Mouse (Mus musculus) lung, embryonic 15.5 days (tissue): ENCODE measurements around the gene Optc. TPM values are rescaled to one million over a fixed set of nuclear protein-coding genes. Genes with fewer than 3 reads are reported as not detected.

Source experiments
- ATAC-seq: fragments of 200-750 bp; cut with Nextera tagmentation; 2 replicates; pipeline ENCODE4 v1.8.0; 2017; ENCODE audit warnings: moderate number of reproducible peaks, borderline replicate concordance; ENCODE audit not compliant: low FRiP score, low TSS enrichment; ENCODE audit errors: extremely low read depth
- H3K27ac ChIP-seq: fragments of 300-500 bp; sonication (generic); 2 replicates; pipeline ENCODE4 v1.5.1; 2015; ENCODE audit warnings: moderate library complexity, mild to moderate bottlenecking, inconsistent platforms
- H3K27me3 ChIP-seq: fragments of 300-500 bp; sonication (generic); 2 replicates; pipeline ENCODE4 v1.6.1; 2015; ENCODE audit warnings: inconsistent platforms
- H3K36me3 ChIP-seq: fragments of 300-500 bp; sonication (generic); 2 replicates; pipeline ENCODE4 v1.6.1; 2015; ENCODE audit warnings: inconsistent platforms
- H3K4me1 ChIP-seq: fragments of 300-500 bp; sonication (generic); 2 replicates; pipeline ENCODE4 v1.6.1; 2015; ENCODE audit warnings: inconsistent platforms
- H3K4me2 ChIP-seq: fragments of 300-500 bp; sonication (generic); 2 replicates; pipeline ENCODE4 v1.6.1; 2015; ENCODE audit warnings: inconsistent platforms, mild to moderate bottlenecking, moderate library complexity
- H3K4me3 ChIP-seq: fragments of 300-500 bp; sonication (generic); 2 replicates; pipeline ENCODE4 v1.5.1; 2015; ENCODE audit warnings: mild to moderate bottlenecking, inconsistent platforms
- H3K9ac ChIP-seq: fragments of 300-500 bp; sonication (generic); 2 replicates; pipeline ENCODE4 v1.6.1; 2015; ENCODE audit warnings: inconsistent platforms
- H3K9me3 ChIP-seq: fragments of 300-500 bp; sonication (generic); 2 replicates; pipeline ENCODE4 v1.6.1; 2016; ENCODE audit warnings: inconsistent platforms
- WGBS: fragments of 180-500 bp; shearing (Covaris S2); methylation state at CpG from one replicate; pipeline ENCODE4 v1.1.7; 2015; 5-methylcytosine and 5-hydroxymethylcytosine counted together
- polyA plus RNA-seq: library from polyadenylated mRNA; unstranded; fragments of >200 nt; fragmentation: Nextera tagmentation; extraction: Ambion mirVana; gene quantifications from 2 replicates; pipeline ENCODE4 v1.2.1, GENCODE M21; 2015

Optc gene
- polyA plus RNA-seq, 1 experiment from 2014 or later, result 0.81 TPM

DNA sequence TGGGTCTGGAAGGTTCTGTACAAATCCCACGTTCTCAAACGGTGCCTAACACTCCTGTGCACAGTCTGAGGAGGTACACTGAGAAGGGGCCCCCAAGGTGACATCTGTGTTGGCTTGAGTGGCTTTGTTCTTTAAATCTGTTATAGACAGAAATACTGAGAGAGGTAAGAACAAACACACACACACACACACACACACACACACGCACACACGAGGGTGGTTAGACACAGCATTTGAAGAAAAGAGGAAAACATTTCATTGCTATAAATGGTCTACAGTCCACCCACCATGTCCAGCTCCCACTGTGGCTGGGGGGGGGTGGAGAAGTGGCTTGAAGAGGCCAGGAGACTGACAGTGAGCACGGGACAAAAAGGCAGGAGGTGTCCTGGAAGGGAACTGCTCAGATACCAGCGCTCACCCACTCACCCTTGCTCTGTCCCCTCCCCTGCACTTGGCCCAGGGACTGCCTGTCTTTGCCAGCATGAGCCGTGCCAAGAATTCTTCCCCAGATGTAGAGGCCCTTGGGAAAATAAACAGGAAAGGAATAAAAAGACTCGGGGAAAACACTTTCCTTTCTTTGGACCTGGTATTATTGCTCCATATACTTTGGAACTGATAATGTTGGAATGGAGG, 8.0 kb upstream of the Optc start:
- WGBS, result 19% methylated on average over 8 of the region's 8 CpGs
- 0 out of 2 replicates have a peak overlapping the region, but pooled peaks have one; percentile 0 for H3K9ac ChIP-seq

DNA sequence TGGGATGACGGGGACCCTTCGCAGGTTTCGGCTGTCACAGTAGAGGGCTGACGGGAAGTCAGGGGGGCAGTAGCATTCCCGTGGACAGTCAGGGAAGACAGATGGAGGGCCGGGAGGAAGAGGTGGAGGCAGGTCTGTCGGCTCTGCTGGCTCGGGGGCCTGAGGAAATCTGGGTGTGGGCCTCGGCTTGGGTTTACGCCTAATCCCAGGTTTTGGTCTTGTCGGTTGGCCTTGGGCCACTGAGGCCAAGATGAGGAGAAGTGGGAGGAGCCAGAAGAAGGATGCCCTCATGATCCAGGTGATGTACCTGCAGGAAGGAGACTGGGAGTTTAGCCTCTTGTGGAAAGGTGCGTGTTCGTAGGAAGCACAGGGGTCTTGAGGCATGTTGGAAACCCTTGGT, 7.3 kb upstream of the Optc start:
- Histone ChIP-seq H3K4me3 (no peak overlapping the region), H3K27ac (no peak overlapping the region), H3K4me2 (no peak overlapping the region), H3K36me3 (0 out of 2 replicates have a peak, but pooled peaks cover 3% of the 10 kb centered on the region), H3K9ac (no peak overlapping the region), H3K4me1 (peaks cover 71% of the 10 kb centered on the region), H3K27me3 (no peaks in the 10 kb centered on the region), H3K9me3 (no peaks in the 10 kb centered on the region)
- no peak for ATAC-seq
- 75% methylated on average over 13 of the region's 13 CpGs for WGBS

More for the DNA sequence above, 8.0 kb upstream of the Optc start:
- Histone ChIP-seq H3K4me3 (no peak overlapping the region), H3K36me3 (0 out of 2 replicates have a peak, but pooled peaks cover 3% of the 10 kb centered on the region), H3K9me3 (no peaks in the 10 kb centered on the region), H3K4me2 (peak overlapping the region; percentile 38), H3K27ac (peak overlapping the region; percentile 95), H3K27me3 (no peaks in the 10 kb centered on the region), H3K4me1 (peaks cover 72% of the 10 kb centered on the region)
- peak; percentile 83 for ATAC-seq

DNA sequence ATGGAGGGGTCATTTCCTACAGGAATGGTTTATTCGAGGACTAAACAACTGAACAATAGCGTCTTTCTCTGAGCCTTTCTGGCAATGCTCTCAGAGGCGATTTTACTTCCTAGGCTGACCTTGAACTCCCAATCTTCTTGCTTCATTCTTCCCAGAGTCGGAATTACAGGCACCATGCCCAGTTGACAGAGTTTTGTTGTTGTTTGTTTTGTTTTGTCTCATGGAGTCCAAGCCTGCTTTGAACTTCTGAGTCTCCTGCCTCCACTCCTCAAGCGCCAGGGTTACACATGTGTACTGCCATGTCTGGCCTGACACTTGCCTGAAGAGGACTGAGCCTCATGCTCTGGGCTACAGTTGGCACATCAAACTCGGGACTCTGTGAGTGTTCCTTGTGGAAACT, 5.2 kb upstream of the Optc start:
- 59% methylated on average over 6 of the region's 6 CpGs for WGBS
- H3K9ac ChIP-seq, result no peak overlapping the region
- H3K27ac ChIP-seq, result no peak overlapping the region

DNA sequence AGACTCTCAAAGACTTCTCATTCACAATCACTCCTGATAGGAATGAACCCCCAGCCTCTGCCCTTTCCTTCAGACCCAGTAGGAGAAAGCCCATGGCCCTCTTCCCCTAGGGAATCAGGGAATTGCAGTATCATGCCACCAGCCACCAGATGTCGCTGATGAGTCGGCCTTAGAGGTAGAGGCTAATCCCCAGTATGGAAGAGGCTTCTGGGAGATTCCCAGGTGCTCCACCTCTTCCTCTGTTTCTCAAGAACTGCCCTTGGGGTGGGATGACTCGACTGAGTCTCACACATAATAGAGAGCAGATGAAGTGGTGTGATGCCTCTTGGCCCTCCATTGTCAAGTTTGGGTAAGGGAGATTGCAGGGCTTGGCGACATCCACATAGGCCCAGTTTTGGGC, 3.7 kb upstream of the Optc start:
- Histone ChIP-seq H3K27me3 (peaks cover 4% of the 10 kb centered on the region; the same call in 1 of the 2 replicates), H3K4me3 (no peak overlapping the region), H3K9me3 (no peaks in the 10 kb centered on the region), H3K4me1 (peaks cover 58% of the 10 kb centered on the region), H3K27ac (peak overlapping the region; percentile 55), H3K9ac (no peak overlapping the region), H3K36me3 (0 out of 2 replicates have a peak, but pooled peaks cover 3% of the 10 kb centered on the region), H3K4me2 (no peak overlapping the region)
- no peak for ATAC-seq
- WGBS, result 25% methylated on average over 4 of the region's 4 CpGs

More for the DNA sequence above, 5.2 kb upstream of the Optc start:
- no peak overlapping the region for H3K4me3 ChIP-seq
- H3K4me1 ChIP-seq, result peaks cover 67% of the 10 kb centered on the region
- no peaks in the 10 kb centered on the region for H3K27me3 ChIP-seq
- no peaks in the 10 kb centered on the region for H3K9me3 ChIP-seq
- H3K36me3 ChIP-seq, result 0 out of 2 replicates have a peak, but pooled peaks cover 3% of the 10 kb centered on the region
- no peak overlapping the region for H3K4me2 ChIP-seq
- ATAC-seq, result no peak

DNA sequence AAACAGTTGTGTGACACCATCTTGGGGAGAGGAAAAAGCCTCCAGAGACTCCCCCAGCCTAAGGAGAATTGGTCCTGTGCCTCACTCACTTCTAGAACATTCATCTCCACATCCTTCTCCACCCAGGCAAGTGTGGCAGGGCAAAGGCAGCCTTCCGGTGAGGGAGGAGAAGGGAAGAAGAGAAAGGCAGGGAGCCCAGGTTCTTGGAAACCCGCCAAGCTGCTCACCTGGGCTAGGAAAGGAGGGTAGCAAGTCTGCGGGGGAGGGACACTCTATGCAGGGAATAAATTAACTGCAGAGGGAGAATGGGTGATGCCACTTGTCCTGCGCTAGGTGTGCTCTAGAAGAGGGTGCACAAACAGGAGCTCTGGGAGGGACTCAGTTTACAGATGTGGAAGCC, 3.2 kb upstream of the Optc start:
- ATAC-seq, result no peak
- Histone ChIP-seq H3K36me3 (0 out of 2 replicates have a peak, but pooled peaks cover 3% of the 10 kb centered on the region), H3K4me1 (peaks cover 53% of the 10 kb centered on the region), H3K27ac (peak overlapping the region; percentile 55), H3K4me3 (no peak overlapping the region), H3K9me3 (no peaks in the 10 kb centered on the region), H3K9ac (no peak overlapping the region), H3K4me2 (no peak overlapping the region), H3K27me3 (peaks cover 4% of the 10 kb centered on the region; the same call in 1 of the 2 replicates)
- 52% methylated on average over 4 of the region's 4 CpGs for WGBS

DNA sequence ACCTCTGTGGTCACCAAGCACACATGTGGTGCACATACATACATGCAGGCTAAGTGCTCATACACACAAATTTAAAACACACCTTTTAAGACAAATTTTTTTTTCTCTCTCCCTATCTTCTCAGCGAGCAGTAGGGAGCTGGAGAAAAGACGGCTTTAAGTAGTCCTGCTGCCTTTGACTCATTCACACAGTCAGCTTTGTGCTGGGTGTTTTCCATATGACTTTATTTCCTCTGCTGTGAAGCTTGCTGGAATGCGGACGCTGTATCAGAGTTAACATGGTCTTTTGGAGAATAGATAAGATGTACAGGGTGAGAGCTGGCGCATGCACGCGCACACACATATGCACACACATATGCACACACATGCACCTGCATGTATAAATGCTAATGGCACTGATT, 2.3 kb upstream of the Optc start:
- 0 out of 2 replicates have a peak, but pooled peaks cover 3% of the 10 kb centered on the region for H3K36me3 ChIP-seq
- peaks cover 4% of the 10 kb centered on the region; the same call in 1 of the 2 replicates for H3K27me3 ChIP-seq
- no peak overlapping the region for H3K4me2 ChIP-seq
- 83% methylated on average over 7 of the region's 7 CpGs for WGBS
- no peak overlapping the region for H3K4me3 ChIP-seq
- ATAC-seq, result no peak
- no peak overlapping the region for H3K9ac ChIP-seq
- peaks cover 44% of the 10 kb centered on the region for H3K4me1 ChIP-seq
- no peak overlapping the region for H3K27ac ChIP-seq
- H3K9me3 ChIP-seq, result no peaks in the 10 kb centered on the region

DNA sequence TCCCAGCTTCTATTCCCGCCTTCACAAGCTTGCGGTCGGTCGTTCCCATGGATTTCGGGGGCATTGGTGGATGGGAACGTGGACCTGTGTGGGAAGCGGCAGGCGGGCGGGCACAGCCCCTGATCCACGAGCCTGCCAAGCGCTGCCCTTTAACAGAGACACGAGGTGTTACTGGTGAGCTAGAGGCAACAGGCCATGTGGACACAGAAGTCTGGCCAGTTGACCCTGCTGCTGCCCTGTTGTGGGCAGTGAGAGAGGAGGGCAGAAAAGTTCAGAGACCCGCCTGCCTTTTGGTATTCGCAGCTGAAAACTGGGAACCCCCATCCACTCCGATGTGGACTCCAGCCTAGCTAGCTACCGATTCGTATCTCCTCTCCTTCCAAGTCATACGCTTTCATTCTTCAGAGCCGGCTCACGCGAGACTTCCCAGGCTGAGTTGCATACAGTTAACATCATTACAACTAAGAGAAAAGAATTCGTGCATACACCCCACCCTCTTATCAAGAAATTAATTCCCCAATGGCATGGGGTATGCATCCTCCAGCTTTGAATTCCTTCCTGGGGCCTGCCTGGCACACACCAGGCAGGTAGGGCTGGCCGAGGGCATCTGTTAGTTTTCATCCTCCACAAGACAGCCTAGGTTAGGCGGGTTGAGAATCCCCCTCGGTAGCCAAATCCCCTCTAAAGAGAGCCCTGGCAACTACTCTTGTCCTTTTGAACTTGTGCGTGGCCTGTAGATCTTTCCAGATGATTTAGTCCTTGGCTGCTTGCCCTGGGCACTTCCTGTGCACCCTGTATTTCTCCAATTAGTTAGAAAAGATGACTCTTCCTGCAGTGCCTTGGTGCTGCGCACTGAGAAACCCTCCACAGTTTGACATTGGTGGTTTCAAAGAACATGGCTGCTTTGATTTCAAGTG, 1.1 kb upstream of the Optc start:
- Histone ChIP-seq H3K4me3 (peak overlapping the region; percentile 42), H3K36me3 (no peaks in the 10 kb centered on the region), H3K9me3 (no peaks in the 10 kb centered on the region), H3K4me2 (peak overlapping the region; percentile 92), H3K27ac (peak overlapping the region; percentile 86), H3K4me1 (peaks cover 41% of the 10 kb centered on the region), H3K27me3 (peaks cover 4% of the 10 kb centered on the region; the same call in 1 of the 2 replicates), H3K9ac (peak overlapping the region; percentile 53)
- peak; percentile 25; the same call in 1 of the 2 replicates for ATAC-seq
- 6% methylated on average over 27 of the region's 27 CpGs for WGBS

DNA sequence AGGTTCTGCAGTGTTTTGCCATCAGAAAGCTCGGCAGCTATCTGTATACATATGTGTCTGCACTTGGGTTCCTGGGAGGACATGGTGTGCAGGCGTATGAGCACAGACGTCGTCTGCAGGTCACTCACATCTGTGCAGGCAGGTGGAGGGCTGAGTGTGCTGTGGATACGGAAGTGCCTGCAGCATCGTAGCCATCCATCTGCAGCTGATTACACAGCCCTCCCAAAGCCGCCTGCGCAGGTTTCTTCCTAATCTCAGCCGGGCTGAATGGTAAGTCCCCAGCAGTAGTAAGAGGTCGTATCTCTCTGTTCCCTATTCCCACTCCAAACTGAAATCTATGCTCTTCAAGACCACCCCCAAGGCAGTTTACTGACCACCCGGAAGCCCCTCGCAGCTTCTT, 1.4 kb downstream of the Optc start:
- ATAC-seq, result no peak
- no peak overlapping the region for H3K4me2 ChIP-seq
- WGBS, result 56% methylated on average over 12 of the region's 12 CpGs

DNA sequence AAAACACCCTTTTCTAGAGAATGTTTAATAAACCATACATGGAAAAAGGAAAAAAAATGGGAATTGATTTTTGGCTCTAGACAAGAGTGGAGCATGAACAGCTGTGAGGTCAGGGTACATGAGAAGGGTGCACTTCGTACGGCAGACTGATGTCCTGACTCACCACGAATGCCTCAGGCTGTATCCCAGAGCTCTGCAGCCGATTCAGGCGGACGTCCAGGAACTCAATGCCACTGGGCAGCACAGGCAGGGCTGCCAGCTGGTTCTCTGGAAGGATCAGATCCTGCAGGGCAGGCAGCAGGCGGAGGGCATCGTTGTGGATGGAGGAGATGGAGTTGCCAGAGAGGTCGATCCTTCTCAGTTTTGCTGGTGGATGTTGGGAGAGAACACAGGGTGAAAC, 7.0 kb downstream of the Optc start:
- 0 out of 2 replicates have a peak, but pooled peaks cover 3% of the 10 kb centered on the region for H3K4me1 ChIP-seq
- no peak overlapping the region for H3K4me2 ChIP-seq
- H3K4me3 ChIP-seq, result no peak overlapping the region
- H3K36me3 ChIP-seq, result no peaks in the 10 kb centered on the region
- 63% methylated on average over 9 of the region's 9 CpGs for WGBS
- no peaks in the 10 kb centered on the region for H3K9me3 ChIP-seq
- H3K27ac ChIP-seq, result no peak overlapping the region
- no peak overlapping the region for H3K9ac ChIP-seq
- no peak for ATAC-seq
- H3K27me3 ChIP-seq, result no peaks in the 10 kb centered on the region

More for the DNA sequence above, 1.4 kb downstream of the Optc start:
- Histone ChIP-seq H3K27ac (no peak overlapping the region), H3K9ac (no peak overlapping the region), H3K27me3 (peaks cover 4% of the 10 kb centered on the region; the same call in 1 of the 2 replicates), H3K4me1 (peaks cover 36% of the 10 kb centered on the region), H3K4me3 (no peak overlapping the region), H3K9me3 (no peaks in the 10 kb centered on the region), H3K36me3 (no peaks in the 10 kb centered on the region)

DNA sequence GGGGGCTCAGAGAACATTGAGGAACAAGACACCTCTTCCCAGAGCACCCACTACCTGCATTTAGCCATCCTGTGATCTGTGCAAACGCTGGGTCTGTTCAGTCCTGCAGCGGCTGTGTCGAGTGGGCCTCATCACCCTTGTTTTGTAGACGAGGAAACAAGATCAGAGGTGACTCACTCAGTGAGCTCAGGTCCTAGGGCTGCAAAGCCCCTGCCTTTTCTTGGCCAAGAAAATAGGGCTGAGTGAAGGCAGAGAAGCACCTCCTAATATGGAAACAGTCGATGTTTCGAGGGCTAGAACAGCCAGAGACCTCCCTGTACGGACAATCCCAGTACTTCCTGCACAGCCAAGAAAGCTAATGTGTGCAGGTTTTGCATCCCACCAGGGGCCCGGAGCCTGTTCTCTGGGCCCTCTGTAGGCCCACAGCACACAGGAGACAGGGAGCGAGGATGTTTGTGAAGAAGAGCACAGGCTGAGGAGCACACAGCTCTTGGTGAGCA, 8.7 kb downstream of the Optc start:
- H3K27me3 ChIP-seq, result no peaks in the 10 kb centered on the region
- no peak overlapping the region for H3K4me3 ChIP-seq
- ATAC-seq, result no peak
- H3K4me1 ChIP-seq, result peaks cover 10% of the 10 kb centered on the region
- H3K9ac ChIP-seq, result no peak overlapping the region
- no peaks in the 10 kb centered on the region for H3K9me3 ChIP-seq
- no peaks in the 10 kb centered on the region for H3K36me3 ChIP-seq
- no peak overlapping the region for H3K27ac ChIP-seq
- no peak overlapping the region for H3K4me2 ChIP-seq
- 58% methylated on average over 9 of the region's 9 CpGs for WGBS

DNA sequence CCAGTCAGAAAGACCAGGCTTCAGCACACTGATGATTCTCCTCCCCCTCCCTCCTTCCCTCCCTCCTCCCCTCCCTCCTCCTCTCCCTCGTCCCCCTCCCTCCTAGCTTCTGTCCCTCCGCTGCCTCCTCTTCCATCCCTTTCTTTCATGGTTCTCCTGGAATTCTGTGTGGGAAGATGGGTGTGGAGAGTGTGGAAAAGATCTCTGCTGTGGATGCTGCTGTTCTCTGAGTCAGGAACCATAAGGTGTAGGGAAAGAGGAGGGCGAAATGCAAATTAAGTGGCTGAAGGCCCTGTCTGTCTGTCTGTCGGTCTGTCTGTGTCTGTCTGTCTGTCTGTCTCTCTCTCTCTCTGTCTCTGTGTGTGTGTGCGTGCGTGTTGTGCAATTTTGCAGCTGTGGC, 10.5 kb downstream of the Optc start:
- Histone ChIP-seq H3K9me3 (no peaks in the 10 kb centered on the region), H3K27ac (no peak overlapping the region), H3K9ac (no peak overlapping the region), H3K4me1 (peaks cover 25% of the 10 kb centered on the region), H3K4me2 (no peak overlapping the region), H3K36me3 (no peaks in the 10 kb centered on the region), H3K4me3 (no peak overlapping the region), H3K27me3 (no peaks in the 10 kb centered on the region)
- WGBS, result 62% methylated on average over 6 of the region's 6 CpGs
- ATAC-seq, result no peak
